Mouse (Mus musculus) hindbrain, embryonic 13.5 days (tissue): ENCODE data around the gene Btbd17. TPM values are rescaled to one million over a fixed set of nuclear protein-coding genes. Genes with fewer than 3 reads are reported as not detected.

Source experiments
- polyA plus RNA-seq: library from polyadenylated mRNA; unstranded; fragments of >200 nt; fragmentation: Nextera tagmentation; extraction: Ambion mirVana; gene quantifications from 2 replicates; pipeline ENCODE4 v1.2.1, GENCODE M21; 2015

The Btbd17 gene
- polyA plus RNA-seq, 1 experiment from 2014 or later, result 21.4 TPM

Other genes starting within 250 kb of the Btbd17 start
- gene Rpl38, start 127.4 kb downstream of the Btbd17 start, polyA plus RNA-seq, result 809 and 885 TPM in 2 replicates
- gene Ttyh2, start 120.5 kb downstream of the Btbd17 start, polyA plus RNA-seq, result 33.0 and 33.9 TPM in 2 replicates
- gene Dnaic2, start 68.5 kb downstream of the Btbd17 start, polyA plus RNA-seq, result 2.9 and 3.8 TPM in 2 replicates
- 1.2 and 1.3 TPM in 2 replicates for gene Kif19a, start 30.6 kb downstream of the Btbd17 start, polyA plus RNA-seq
- gene Gpr142, start 3.0 kb upstream of the Btbd17 start, polyA plus RNA-seq, result not detected in 2 replicates
- gene Gprc5c, start 55.2 kb upstream of the Btbd17 start, polyA plus RNA-seq, result 9.9 and 11.9 TPM in 2 replicates
- gene Cd300a, start 94.1 kb upstream of the Btbd17 start, polyA plus RNA-seq, result 0.69 and 1.2 TPM in 2 replicates
- gene Cd300lb, start 138.4 kb upstream of the Btbd17 start, polyA plus RNA-seq, result not detected in 2 replicates
- not detected in 2 replicates for gene Cd300c, start 173.2 kb upstream of the Btbd17 start, polyA plus RNA-seq
- 0.06 TPM in 1 of 2 replicates, not detected in the other for gene Cd300ld, start 194.0 kb upstream of the Btbd17 start, polyA plus RNA-seq
- gene Cd300c2, start 205.9 kb upstream of the Btbd17 start, polyA plus RNA-seq, result 0.96 and 2.0 TPM in 2 replicates
- gene Cd300ld2, start 220.2 kb upstream of the Btbd17 start, polyA plus RNA-seq, result not detected in 2 replicates
- not detected in 2 replicates for gene Cd300ld4, start 231.1 kb upstream of the Btbd17 start, polyA plus RNA-seq
- not detected in 2 replicates for gene Cd300ld5, start 241.8 kb upstream of the Btbd17 start, polyA plus RNA-seq